In genomic region chr3:85368354-85369120, GRCm38 (mm10) we compare ENCODE assay signal across 13 mouse cellular contexts.
DNase-seq lines count a peak whose midpoint lies in the region; ATAC-seq and TF ChIP-seq lines count a peak whose summit lies in the region.
"Had no signal": no experiment of that assay in that cellular context is flagged by ENCODE, and none has a peak within 500 bp of the region (broad histone marks: within the 10 kb centered on the region; RNA-seq: fewer than 3 reads in every experiment).

No protein-coding gene starts in this region.

- no peak overlapping the region for H3K4me3 ChIP-seq in heart, embryonic 16.5 days (ENCODE audit: low read length)
- H3K4me3 ChIP-seq: hindbrain, embryonic 10.5 days; lung, embryonic 15.5 days had no signal

- H3K4me2 ChIP-seq in heart, embryonic 16.5 days (ENCODE audit: low read depth, low read length): no peak overlapping the region
- H3K4me2 ChIP-seq: lung, embryonic 15.5 days had no signal

- intact Hi-C loops in heart, postnatal 10 days (cut with DNase I): loop anchor here (5.0 to 10.0 kb wide), 3 partner anchors 149 to 444 kb away; no protein-coding TSS in a partner anchor
- intact Hi-C loops in left cerebral cortex, postnatal 25 days (cut with DNase I): loop anchor here (1.0 to 5.0 kb wide), 8 partner anchors 58 to 416 kb away; partner anchors contain the start of gene Gatb

- no peak for DNase-seq in heart, postnatal 10 days
- peak; percentile 22 for DNase-seq in brain, embryonic 14.5 days (ENCODE audit: low read depth)
- peak; percentile 80 to 84 for DNase-seq in frontal cortex, postnatal 36 days (ENCODE audit: low spot score in 2 of 2)
- peak; percentile 73 to 97 for DNase-seq in left cerebral cortex, postnatal 25 days (ENCODE audit: low spot score in 2 of 2)
- no peak for DNase-seq in spleen, adult 12 weeks (ENCODE audit: low spot score)
- no peak for DNase-seq in urinary bladder, adult 2 months (ENCODE audit: low spot score)
- DNase-seq: adrenal gland, adult 8-10 months; cerebellum, postnatal 14 days; kidney, postnatal 25 days had no signal

- 63% methylated on average over 16 of the region's 16 CpGs for WGBS in heart, embryonic 16.5 days

- ATAC-seq in heart, embryonic 16.5 days (replicated peaks; ENCODE audit: extremely low read depth, insufficient read depth, low FRiP score): no peak

- no peaks in the 10 kb centered on the region for H3K27me3 ChIP-seq in heart, embryonic 16.5 days (ENCODE audit: control insufficient read depth, insufficient read depth, low read length)
- H3K27me3 ChIP-seq: lung, embryonic 15.5 days had no signal

- TF ChIP-seq POLR2A in brain, embryonic 14.5 days (IDR thresholded peaks at IDR 0.05; ENCODE audit: borderline replicate concordance, extremely low read depth, insufficient read depth, insufficient read length, poor library complexity, severe bottlenecking): no peak

- peaks cover 31% of the 10 kb centered on the region for H3K4me1 ChIP-seq in heart, embryonic 16.5 days (ENCODE audit: control insufficient read depth, insufficient read depth, low read length)
- H3K4me1 ChIP-seq: lung, embryonic 15.5 days had no signal

- H3K9ac ChIP-seq in heart, embryonic 16.5 days (ENCODE audit: low read length): no peak overlapping the region
- H3K9ac ChIP-seq: lung, embryonic 15.5 days had no signal

- TF ChIP-seq CTCF in brain, embryonic 14.5 days (IDR thresholded peaks at IDR 0.05; ENCODE audit: borderline replicate concordance, extremely low read depth, insufficient read depth, insufficient read length): no peak

- peak overlapping the region; percentile 59 for H3K27ac ChIP-seq in heart, embryonic 16.5 days (ENCODE audit: low read length)
- H3K27ac ChIP-seq: hindbrain, embryonic 10.5 days; lung, embryonic 15.5 days had no signal

- no peaks in the 10 kb centered on the region for H3K36me3 ChIP-seq in heart, embryonic 16.5 days (ENCODE audit: control insufficient read depth, insufficient read depth)
- H3K36me3 ChIP-seq: G1E; hindbrain, embryonic 10.5 days; lung, embryonic 15.5 days had no signal

- 0 out of 2 replicates have a peak, but pooled peaks cover 2% of the 10 kb centered on the region for H3K9me3 ChIP-seq in heart, embryonic 16.5 days (replicated peaks; ENCODE audit: control insufficient read depth, low read length)
- H3K9me3 ChIP-seq: G1E; hindbrain, embryonic 10.5 days; lung, embryonic 15.5 days had no signal

Comparison
In these comparisons a context has a peak if more than half of its experiments do, and no peak if none do; other contexts are left out.
1. DNase-seq: peak in brain, embryonic 14.5 days (single experiment), frontal cortex, postnatal 36 days (2 of 2) and left cerebral cortex, postnatal 25 days (2 of 2); none in heart, postnatal 10 days (0 of 2), spleen, adult 12 weeks (single experiment) and urinary bladder, adult 2 months (single experiment).